Mouse (Mus musculus) mesoderm, embryonic 11.5 days (tissue): Measurements from ENCODE around the gene Gm21983.

ENCODE experiments used
- DNase-seq: peaks from one replicate; pipeline ENCODE4 v3.0.0-alpha.2; 2012; ENCODE audit warnings: low read depth, low spot score

Gm21983 gene

GRCm38 (mm10) chr7:27161744-27162143, 19.1 kb downstream of the Gm21983 start:
- no peak for DNase-seq

- no peak for DNase-seq
Observed at GRCm38 (mm10) chr7:27160921-27161320, 20.0 kb downstream of the Gm21983 start.

DNA sequence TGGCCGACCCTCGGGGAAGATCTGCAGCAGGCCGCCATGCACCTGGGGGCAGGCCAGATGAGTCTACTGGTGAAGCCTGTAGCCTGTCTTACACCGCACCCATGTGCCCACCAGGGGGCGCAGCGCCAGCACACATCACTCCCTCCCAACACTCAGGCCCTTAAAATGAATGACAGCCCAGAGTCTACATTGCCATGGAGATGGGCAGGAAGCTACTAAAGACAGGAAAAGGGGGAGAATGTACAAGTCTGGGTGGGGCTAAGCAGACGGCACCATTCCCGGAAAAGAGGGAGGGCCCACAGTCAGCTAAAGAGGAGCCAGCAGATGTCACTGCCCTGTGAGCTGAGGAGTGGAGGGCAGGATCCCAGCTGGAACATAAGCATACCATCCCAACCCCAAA, 21.0 kb downstream of the Gm21983 start:
- peak; percentile 93 for DNase-seq

DNA sequence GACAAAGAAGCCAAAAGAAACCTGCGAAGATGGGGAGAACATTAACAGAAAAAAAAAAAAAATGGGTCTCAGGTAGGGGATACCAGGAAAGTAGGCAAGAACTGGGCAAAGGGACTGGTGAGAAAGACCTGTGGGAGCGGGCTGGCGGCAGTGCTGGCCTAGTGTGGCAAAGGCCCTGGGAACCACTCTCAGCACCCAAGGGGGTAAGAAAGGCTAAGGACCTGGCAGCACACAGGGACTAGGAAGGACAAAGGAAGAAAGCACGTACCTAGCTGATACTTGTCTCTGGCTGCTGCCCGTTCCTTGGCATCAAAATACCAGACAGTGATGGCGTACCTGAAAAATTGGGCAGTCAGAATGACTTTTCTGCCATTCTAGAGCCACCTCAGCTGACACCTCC, 21.6 kb downstream of the Gm21983 start:
- no peak for DNase-seq

DNA sequence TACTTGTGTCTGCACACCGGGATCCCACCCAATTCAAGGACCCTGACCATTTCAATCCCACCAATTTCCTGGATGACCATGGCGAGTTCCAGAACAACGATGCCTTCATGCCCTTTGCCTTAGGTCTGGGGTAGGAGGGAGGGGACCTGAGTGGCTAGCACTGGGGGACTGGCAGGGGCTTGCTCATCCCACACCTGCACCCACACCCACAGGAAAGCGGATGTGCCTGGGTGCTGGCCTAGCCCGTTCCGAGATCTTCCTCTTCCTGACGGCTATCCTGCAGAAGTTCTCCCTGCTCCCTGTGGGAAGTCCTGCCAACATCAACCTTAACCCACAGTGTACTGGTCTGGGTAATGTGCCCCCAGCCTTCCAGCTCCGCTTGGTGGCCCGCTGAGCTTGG, 22.7 kb downstream of the Gm21983 start:
- no peak for DNase-seq

DNA sequence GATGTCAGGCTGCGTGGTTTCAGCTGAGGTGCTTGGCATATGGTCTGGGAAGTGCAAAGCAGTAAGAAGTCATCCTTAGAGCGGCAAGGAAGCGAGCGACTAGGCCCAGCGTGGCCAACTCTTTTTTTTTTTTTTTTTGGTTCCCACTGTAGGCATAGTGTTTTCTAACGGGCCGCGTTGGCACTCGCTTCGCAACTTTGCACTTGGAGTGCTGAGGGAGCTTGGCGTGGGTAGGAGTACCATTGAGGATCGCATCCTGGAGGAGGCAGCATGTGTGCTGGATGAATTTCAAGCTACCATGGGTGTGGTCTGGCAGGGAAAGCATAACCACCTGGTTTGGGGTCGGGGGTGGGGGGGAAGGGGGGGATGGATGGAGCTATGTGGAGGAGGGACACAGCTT, 24.9 kb downstream of the Gm21983 start:
- no peak for DNase-seq

GRCm38 (mm10) chr7:27153205-27153764, 27.6 kb downstream of the Gm21983 start, which contains the start of gene Cyp2t4:
TSS of gene Cyp2t4 (plus strand) at chr7:27153714.
- DNase-seq: no peak

DNA sequence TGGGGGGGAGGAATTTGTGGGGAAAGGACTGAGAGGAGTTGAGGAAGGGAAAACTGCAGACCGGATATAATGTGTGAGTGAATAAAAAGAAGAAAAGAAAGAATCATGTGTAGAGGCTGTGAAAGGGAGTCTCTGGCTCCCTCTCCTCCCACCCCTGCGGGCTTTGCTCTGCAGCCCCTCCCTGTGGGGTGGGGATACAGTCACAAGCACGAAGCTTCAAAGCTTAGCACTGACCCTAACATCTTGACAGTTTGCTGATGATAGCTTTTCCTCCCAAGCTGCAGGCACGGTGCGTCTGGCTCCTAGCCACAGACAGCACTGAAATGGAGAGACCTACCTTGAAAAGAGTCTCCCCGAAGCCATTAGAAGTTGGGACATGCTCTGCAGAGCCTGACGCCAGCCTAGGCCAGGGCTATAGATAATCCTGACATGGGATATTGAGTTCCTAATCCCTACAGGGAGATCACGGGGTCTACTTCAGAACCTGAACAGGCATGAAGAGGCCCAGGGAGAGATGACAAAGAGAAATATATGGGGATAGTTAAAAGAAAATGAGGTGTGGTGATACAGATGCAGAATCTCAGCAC, 44.4 kb downstream of the Gm21983 start:
- DNase-seq: no peak

DNA sequence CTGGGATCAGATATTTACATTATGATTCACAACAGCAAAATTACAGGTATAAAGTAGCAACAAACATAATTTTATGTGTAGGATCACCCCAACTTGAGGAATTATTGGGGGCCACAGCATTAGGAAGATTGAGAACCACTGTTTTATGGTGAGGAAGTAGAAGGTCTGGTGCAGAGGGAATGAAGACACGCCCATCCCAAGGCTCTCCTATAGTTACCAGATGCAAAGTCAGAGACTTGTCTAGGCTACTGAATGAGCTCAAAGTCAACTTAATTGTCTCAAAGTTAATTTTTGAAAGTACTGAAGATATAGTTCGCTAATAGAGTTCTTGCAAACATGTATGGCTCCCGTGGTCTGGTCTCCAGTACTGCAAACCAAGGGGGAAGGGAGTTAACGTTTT, 47.1 kb downstream of the Gm21983 start:
- DNase-seq: no peak

DNA sequence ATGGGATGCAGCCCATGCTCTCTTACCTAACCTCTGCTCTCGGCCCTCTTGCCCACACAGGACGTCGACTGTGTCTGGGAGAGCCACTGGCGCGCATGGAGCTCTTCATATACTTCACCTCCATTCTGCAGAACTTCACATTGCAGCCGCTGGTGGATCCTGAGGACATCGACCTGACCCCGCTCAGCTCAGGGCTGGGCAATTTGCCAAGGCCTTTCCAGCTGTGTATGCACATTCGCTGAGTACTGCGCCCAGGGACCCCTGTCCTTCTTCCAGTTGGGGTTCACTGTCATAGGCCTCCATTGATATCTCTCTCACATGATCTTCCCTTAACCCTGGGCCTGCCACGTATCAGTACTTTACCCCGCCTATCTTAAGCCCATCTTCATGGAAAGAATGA, 47.7 kb downstream of the Gm21983 start:
- DNase-seq: no peak

DNA sequence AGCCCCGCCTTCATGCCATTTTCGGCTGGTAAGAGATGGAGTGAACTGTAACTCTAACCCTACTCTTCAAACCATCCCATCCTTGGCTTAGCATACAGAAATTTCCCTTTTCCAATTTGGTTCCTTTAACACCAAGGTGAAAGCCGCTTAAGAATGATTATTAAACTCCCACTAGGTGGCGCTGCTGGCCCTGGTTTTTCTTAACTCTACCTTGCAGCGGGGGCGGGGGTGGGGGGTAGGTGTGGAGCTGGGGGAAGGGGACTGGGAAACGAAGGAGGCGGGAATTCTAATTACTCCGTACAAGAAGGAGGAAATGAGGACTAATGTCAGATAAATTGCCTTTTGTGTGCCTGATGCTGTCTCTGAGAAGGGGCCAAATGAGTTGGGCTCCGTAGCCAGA, 48.3 kb downstream of the Gm21983 start:
- peak; percentile 81 for DNase-seq

GRCm38 (mm10) chr7:27131387-27131786, 49.5 kb downstream of the Gm21983 start:
- no peak for DNase-seq

DNA sequence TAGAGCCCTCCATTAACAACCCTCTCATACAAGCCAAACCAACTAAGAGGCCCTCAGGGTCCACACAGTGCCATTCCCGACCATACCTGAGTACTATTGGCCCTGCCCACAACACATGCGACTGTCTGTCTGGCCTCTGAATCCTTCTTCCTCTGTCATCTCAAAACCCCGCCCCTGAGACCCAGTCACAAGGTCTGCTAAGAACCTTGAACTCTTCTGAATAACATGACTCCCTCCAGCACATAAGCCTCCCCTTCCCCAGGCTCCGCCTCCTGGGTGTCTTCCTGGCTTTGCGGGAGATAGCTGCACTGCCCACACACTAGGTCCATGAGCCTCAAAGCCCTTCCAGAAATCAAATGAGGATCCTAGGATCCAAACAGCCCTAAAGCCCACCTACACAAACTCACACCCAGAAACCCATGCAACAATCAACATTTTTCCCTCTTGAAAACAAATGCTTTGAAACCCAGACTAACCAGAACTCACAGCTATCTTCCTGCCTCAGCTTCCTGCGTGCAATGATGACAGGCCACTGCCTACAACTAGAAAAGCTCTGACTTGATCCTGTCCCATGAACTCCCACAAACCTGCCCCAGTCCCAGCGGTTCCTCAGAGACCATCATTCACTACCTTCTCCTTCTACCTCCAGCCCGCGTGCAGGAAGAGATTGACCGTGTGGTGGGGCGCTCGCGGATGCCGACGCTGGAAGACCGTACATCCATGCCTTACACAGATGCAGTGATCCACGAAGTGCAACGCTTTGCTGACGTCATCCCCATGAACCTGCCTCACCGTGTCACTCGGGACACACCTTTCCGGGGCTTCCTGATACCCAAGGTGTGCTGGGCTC, 50.1 kb downstream of the Gm21983 start:
- no peak for DNase-seq

DNA sequence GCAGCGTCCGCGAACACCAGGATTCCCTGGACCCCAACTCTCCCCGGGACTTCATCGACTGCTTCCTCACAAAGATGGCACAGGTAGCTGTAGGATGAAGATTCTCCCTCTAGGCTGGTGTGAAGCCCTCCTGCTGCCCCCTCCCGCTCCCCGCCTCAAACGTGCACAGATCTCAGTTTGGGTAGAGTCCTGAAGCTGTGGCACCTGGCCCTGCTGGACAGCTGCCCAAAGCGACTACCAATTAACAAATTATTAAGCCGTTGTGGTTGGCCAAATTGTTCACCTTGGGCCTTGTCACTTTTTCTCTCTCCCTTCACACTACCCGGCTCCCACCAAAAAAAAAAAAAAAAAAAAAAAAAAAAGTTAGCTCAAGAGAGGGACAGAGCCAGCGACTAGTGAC, 51.1 kb downstream of the Gm21983 start:
- no peak for DNase-seq

DNA sequence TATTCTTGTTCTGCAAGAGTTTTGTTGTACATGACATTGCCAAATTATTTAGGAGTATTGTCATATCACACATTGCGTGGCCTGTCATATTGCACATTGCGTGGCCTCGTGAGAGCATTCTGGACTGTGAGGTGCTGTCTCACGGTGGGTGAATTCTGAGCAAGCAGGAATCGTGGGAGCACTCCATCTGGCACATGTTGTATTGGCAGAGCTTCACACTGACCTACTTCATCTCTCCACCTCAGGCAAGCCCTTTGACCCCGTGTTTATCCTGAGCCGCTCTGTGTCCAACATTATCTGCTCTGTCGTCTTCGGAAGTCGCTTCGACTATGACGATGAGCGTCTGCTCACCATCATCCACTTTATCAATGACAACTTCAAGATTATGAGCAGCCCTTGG, 51.9 kb downstream of the Gm21983 start:
- DNase-seq: no peak

DNA sequence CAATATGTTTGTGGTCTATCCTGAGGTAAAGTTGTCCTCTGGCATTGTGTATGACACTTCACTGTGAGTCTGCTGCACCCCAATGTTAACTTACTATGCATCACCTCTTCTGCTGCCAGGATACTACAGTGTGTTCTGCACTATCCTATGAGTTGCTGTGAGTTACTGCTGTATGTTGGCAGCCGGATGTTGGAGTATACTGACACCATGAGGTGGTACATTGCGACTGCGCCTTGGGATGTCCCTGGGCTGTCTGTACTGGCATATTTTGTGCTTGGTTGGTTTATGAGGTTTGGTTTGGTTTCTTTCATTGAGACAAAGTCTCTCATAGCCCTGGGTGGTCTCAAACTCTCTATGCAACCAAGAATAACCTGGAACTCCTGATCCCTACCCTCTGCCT, 52.7 kb downstream of the Gm21983 start:
- peak; percentile 17 for DNase-seq

GRCm38 (mm10) chr7:27124969-27125368, 55.9 kb downstream of the Gm21983 start:
- no peak for DNase-seq

DNA sequence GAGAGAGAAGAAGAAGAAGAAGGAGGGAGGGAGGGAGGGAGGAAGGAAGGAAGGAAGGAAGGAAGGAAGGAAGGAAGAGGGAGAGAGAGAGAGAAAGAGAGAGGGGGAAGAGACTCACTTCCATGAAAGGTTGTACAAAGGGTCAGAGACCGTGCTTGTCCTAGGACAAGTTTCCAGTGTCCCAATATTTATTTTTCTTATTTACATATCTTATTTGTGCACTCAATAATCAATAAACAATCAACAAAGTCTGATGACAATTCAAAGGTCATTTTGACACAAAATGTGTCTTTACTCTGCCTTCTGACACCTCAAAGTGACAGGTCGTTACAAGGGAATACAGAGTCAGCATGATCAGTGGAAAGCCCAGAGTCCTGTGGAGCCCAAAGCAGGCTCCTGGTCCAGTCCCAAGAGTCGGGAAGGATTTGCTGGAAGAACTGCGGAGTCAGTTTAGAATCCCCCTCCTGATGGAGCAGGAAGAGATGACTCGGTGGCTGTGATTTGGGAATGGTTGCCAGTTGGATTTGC, 56.5 kb downstream of the Gm21983 start:
- DNase-seq: no peak

DNA sequence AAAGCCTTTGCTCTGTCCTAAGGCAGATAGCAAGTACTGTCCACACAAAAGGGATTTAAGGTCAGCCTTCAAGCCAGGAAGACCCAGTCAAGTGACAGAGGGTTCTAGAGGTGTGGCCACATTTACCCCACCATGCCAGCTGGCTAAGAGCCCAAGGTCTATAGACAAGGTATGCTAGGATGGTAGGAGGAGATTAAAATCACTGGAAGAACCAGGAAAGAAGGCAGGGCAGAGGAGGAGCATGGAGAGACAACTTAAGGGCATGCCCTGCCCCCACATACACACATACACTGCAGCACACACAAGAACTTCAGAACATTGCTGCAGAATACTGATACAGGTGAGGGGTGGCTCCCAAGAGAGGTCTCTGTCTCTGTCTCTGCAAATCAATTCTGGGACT, 61.2 kb downstream of the Gm21983 start, which contains the start of gene Cyp2f2:
TSS of gene Cyp2f2 (plus strand) at position 234 of the 400 bp plus-strand sequence.
- DNase-seq: no peak
